Mouse (Mus musculus) B cell, adult 2 months (primary cell): ENCODE measurements at regions not wholly inside any gene's neighbourhood (a gene's known extent, or its start where the extent isn't known, plus 50 kb on each side); places are given as distances from the start of the nearest gene placed in this dataset.

Experiments
- DNase-seq, 2 experiments: peaks; one replicate each; pipeline ENCODE4 v3.0.0; 2022

- no peak for DNase-seq
Measured at GRCm38 (mm10) chr4:154785282-154785987, 51.8 kb upstream of the Ttc34 start.

- DNase-seq, result no peak
Measured at GRCm38 (mm10) chr4:154787190-154787589, 50.1 kb upstream of the Ttc34 start.
